Mouse (Mus musculus) midbrain, embryonic 11.5 days (tissue): Measurements from ENCODE around the gene Gm20458. TPM values are rescaled to one million over a fixed set of nuclear protein-coding genes. Genes with fewer than 3 reads are reported as not detected.

ENCODE experiments used
- ATAC-seq: fragments of 200-750 bp; cut with Nextera tagmentation; 2 replicates; pipeline ENCODE4 v1.8.0; 2017; ENCODE audit warnings: moderate TSS enrichment, moderate library complexity; ENCODE audit not compliant: low FRiP score
- DNase-seq: peaks from one replicate; pipeline ENCODE4 v3.0.0; 2015; ENCODE audit warnings: low spot score; ENCODE audit errors: missing footprints
- H3K27ac ChIP-seq: fragments of 300-500 bp; sonication (generic); 2 replicates; pipeline ENCODE4 v1.5.1; 2014; ENCODE audit warnings: low read depth, low read length
- H3K27me3 ChIP-seq: fragments of 300-500 bp; sonication (generic); 2 replicates; pipeline ENCODE4 v1.6.1; 2014; ENCODE audit warnings: mild to moderate bottlenecking, low read length, moderate library complexity, mixed read lengths; ENCODE audit not compliant: control insufficient read depth, insufficient read depth
- H3K36me3 ChIP-seq: fragments of 300-500 bp; sonication (generic); 2 replicates; pipeline ENCODE4 v1.6.1; 2014; ENCODE audit warnings: mild to moderate bottlenecking, low read length, moderate library complexity, mixed read lengths; ENCODE audit not compliant: control insufficient read depth, insufficient read depth
- H3K4me1 ChIP-seq: fragments of 300-500 bp; sonication (generic); 2 replicates; pipeline ENCODE4 v1.6.1; 2014; ENCODE audit warnings: low read length; ENCODE audit not compliant: control insufficient read depth, insufficient read depth
- H3K4me2 ChIP-seq: fragments of 300-500 bp; sonication (generic); 2 replicates; pipeline ENCODE4 v1.6.1; 2014; ENCODE audit warnings: mild to moderate bottlenecking, moderate library complexity
- H3K4me3 ChIP-seq: fragments of 300-500 bp; sonication (generic); 2 replicates; pipeline ENCODE4 v1.5.1; 2014; ENCODE audit warnings: low read depth, low read length
- H3K9ac ChIP-seq: fragments of 300-500 bp; sonication (generic); 2 replicates; pipeline ENCODE4 v1.6.1; 2014; ENCODE audit warnings: low read length
- H3K9me3 ChIP-seq: fragments of 300-500 bp; sonication (generic); 2 replicates; pipeline ENCODE4 v1.6.1; 2016; ENCODE audit warnings: low read length; ENCODE audit not compliant: control insufficient read depth
- WGBS: fragments of 180-500 bp; shearing (Covaris S2); extraction: QIAGEN DNeasy Blood & Tissue Kit; methylation state at CpG from one replicate; pipeline ENCODE4 v1.1.7; 2014; 5-methylcytosine and 5-hydroxymethylcytosine counted together
- polyA plus RNA-seq: library from polyadenylated mRNA; unstranded; fragments of >200 nt; fragmentation: Nextera tagmentation; extraction: Ambion mirVana; gene quantifications from 2 replicates; pipeline ENCODE4 v1.2.1, GENCODE M21; 2014

Gm20458 gene
- polyA plus RNA-seq, 1 experiment from 2014 or later, result 5.0 TPM

GRCm38 (mm10) chr2:164515897-164516296 is 55.1 kb downstream of the Gm20458 start:
- Histone ChIP-seq H3K4me1 (no peaks in the 10 kb centered on the region), H3K4me3 (no peak overlapping the region), H3K36me3 (no peaks in the 10 kb centered on the region), H3K27ac (no peak overlapping the region), H3K9me3 (no peaks in the 10 kb centered on the region), H3K9ac (no peak overlapping the region), H3K27me3 (no peaks in the 10 kb centered on the region), H3K4me2 (no peak overlapping the region)
- no peak for ATAC-seq
- WGBS, result 84% methylated on average over 9 of the region's 9 CpGs
- DNase-seq, result no peak

DNA sequence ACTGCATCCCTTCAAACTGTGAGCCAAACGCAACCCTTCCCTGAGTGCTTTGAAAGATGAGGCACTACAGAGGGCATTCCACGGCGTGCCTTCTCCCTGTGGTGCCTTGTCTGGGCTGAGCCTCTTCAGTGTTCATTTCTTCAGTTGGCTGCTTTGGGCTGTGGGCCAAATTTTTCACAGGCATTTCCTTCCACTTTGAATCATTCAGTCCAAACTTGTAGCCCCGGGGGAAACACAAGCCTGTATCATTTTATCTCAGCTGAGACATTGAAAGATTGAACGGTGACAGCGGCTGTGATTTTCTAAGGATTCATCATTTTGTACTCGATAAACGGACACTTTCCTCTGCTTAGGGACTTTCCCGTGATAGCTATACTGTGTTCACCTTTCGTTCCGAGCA is 55.8 kb downstream of the Gm20458 start:
- DNase-seq (no peak), ATAC-seq (no peak)
- WGBS, result 93% methylated on average over 11 of the region's 11 CpGs
- Histone ChIP-seq H3K9ac (no peak overlapping the region), H3K4me3 (no peak overlapping the region), H3K36me3 (no peaks in the 10 kb centered on the region), H3K27me3 (no peaks in the 10 kb centered on the region), H3K4me1 (no peaks in the 10 kb centered on the region), H3K4me2 (no peak overlapping the region), H3K27ac (no peak overlapping the region), H3K9me3 (no peaks in the 10 kb centered on the region)

GRCm38 (mm10) chr2:164517485-164518221 is 56.9 kb downstream of the Gm20458 start:
- no peaks in the 10 kb centered on the region; the same call in 1 of the 2 replicates for H3K27me3 ChIP-seq
- no peak overlapping the region for H3K9ac ChIP-seq
- no peak overlapping the region for H3K4me3 ChIP-seq
- H3K36me3 ChIP-seq, result no peaks in the 10 kb centered on the region
- no peaks in the 10 kb centered on the region for H3K4me1 ChIP-seq
- no peak overlapping the region for H3K27ac ChIP-seq
- WGBS, result 26% methylated on average over 10 of the region's 10 CpGs
- H3K4me2 ChIP-seq, result no peak overlapping the region
- no peaks in the 10 kb centered on the region for H3K9me3 ChIP-seq
- DNase-seq, result peak; percentile 86
- no peak for ATAC-seq

GRCm38 (mm10) chr2:164518266-164519170 is 57.8 kb downstream of the Gm20458 start:
- 71% methylated on average over 11 of the region's 11 CpGs for WGBS

DNA sequence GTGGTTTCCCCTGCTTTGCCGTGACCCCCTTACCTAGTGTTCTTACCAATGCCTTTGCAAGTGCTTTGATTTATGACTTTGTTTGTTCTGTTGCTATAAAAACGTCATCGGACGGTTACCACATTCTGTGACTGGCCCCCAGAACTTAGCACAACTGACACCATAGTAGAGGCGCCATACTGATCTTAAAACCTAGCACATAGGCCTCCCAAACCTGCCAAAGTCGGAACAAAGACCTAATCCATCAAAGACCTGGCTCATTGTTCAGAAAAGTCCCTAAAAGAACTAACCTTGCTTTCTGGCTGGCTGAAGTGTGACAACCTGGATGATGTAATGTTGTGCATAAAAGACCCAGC is 58.4 kb downstream of the Gm20458 start:
- Histone ChIP-seq H3K4me3 (no peak overlapping the region), H3K36me3 (no peaks in the 10 kb centered on the region), H3K4me1 (no peaks in the 10 kb centered on the region), H3K9me3 (no peaks in the 10 kb centered on the region), H3K4me2 (no peak overlapping the region), H3K9ac (no peak overlapping the region), H3K27ac (no peak overlapping the region), H3K27me3 (no peaks in the 10 kb centered on the region; the same call in 1 of the 2 replicates)
- DNase-seq (no peak), ATAC-seq (no peak)
- WGBS, result 81% methylated on average over 6 of the region's 6 CpGs

More at GRCm38 (mm10) chr2:164518266-164519170, 57.8 kb downstream of the Gm20458 start:
- Histone ChIP-seq H3K27ac (no peak overlapping the region), H3K4me1 (no peaks in the 10 kb centered on the region), H3K9me3 (no peaks in the 10 kb centered on the region), H3K4me2 (no peak overlapping the region), H3K9ac (no peak overlapping the region), H3K27me3 (no peaks in the 10 kb centered on the region; the same call in 1 of the 2 replicates), H3K4me3 (no peak overlapping the region), H3K36me3 (no peaks in the 10 kb centered on the region)
- DNase-seq (no peak), ATAC-seq (no peak)

- 17% methylated on average over 3 of the region's 3 CpGs for WGBS
- Histone ChIP-seq H3K36me3 (no peaks in the 10 kb centered on the region), H3K27me3 (no peaks in the 10 kb centered on the region; the same call in 1 of the 2 replicates), H3K9ac (no peak overlapping the region), H3K4me1 (no peaks in the 10 kb centered on the region), H3K4me2 (no peak overlapping the region), H3K27ac (no peak overlapping the region), H3K4me3 (no peak overlapping the region), H3K9me3 (no peaks in the 10 kb centered on the region)
- 0 out of 2 replicates have a peak, but pooled peaks have one; percentile 33 for ATAC-seq
- peak; percentile 86 for DNase-seq
Observed at GRCm38 (mm10) chr2:164520782-164521181, 60.0 kb downstream of the Gm20458 start.

DNA sequence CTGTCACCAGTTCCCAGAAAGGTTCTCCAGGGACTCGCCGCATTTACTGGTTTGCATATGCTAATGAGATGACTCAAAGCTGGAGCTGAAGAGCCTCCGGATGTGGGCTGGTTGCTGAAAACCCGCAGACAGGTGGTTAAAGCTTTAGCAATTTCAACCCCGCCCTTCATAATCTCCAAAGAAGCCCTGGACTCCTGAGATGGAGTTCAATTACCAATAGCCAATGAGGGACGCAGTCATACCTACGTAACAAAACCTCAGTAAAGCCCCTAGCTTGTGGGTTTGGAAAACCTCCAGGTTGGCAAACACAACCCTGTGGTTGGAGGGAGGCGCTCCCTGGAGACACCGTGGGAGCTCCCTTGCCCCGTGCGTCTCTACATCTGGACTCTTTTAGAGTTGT is 61.1 kb downstream of the Gm20458 start:
- WGBS, result 20% methylated on average over 11 of the region's 11 CpGs

DNA sequence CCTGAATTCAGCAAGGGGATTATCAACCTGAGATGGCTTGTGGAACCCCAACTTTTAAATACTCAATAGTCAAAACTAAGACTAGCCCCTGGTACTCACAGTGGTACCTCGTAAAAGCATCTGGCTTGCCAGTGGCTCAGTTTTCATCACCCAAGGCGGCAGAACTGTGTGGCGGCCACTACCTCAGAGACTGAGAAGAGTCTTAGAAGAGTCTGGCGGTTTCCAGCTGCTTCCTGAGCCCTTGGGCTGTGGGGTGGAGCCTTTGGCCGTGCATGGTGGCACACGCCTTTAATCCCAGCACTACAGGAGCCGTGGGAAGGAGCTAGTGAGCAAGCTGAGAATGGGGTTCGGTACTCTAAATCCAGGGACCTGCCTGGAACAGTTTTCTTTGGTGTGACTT is 61.5 kb downstream of the Gm20458 start:
- WGBS, result 25% methylated on average over 8 of the region's 8 CpGs
- no peaks in the 10 kb centered on the region for H3K36me3 ChIP-seq
- no peak overlapping the region for H3K4me3 ChIP-seq
- H3K27ac ChIP-seq, result no peak overlapping the region
- H3K4me1 ChIP-seq, result no peaks in the 10 kb centered on the region
- DNase-seq, result no peak
- no peaks in the 10 kb centered on the region for H3K9me3 ChIP-seq
- no peaks in the 10 kb centered on the region; the same call in 1 of the 2 replicates for H3K27me3 ChIP-seq
- no peak overlapping the region for H3K9ac ChIP-seq
- no peak overlapping the region for H3K4me2 ChIP-seq
- no peak for ATAC-seq

More for the DNA sequence above, 61.1 kb downstream of the Gm20458 start:
- Histone ChIP-seq H3K27ac (no peak overlapping the region), H3K4me2 (no peak overlapping the region), H3K9ac (no peak overlapping the region), H3K27me3 (no peaks in the 10 kb centered on the region; the same call in 1 of the 2 replicates), H3K4me3 (no peak overlapping the region), H3K4me1 (no peaks in the 10 kb centered on the region), H3K9me3 (no peaks in the 10 kb centered on the region), H3K36me3 (no peaks in the 10 kb centered on the region)
- ATAC-seq (no peak), DNase-seq (no peak)

- no peaks in the 10 kb centered on the region for H3K36me3 ChIP-seq
- H3K27me3 ChIP-seq, result no peaks in the 10 kb centered on the region; the same call in 1 of the 2 replicates
- no peak overlapping the region for H3K4me2 ChIP-seq
- no peaks in the 10 kb centered on the region for H3K9me3 ChIP-seq
- H3K27ac ChIP-seq, result no peak overlapping the region
- no peak overlapping the region for H3K4me3 ChIP-seq
- no peaks in the 10 kb centered on the region for H3K4me1 ChIP-seq
- 88% methylated on average over 10 of the region's 10 CpGs for WGBS
- no peak for DNase-seq
- no peak overlapping the region for H3K9ac ChIP-seq
- ATAC-seq, result no peak
Observed at GRCm38 (mm10) chr2:164523301-164523773, 62.6 kb downstream of the Gm20458 start.
